Mouse (Mus musculus): Measurements from ENCODE around the gene Gm3250.
"Not testable (repeated sequence)": the region's sequence is repeated elsewhere in the genome, so short reads cannot be mapped to it uniquely, and the experiment has no call there.

Gm3250 gene

DNA sequence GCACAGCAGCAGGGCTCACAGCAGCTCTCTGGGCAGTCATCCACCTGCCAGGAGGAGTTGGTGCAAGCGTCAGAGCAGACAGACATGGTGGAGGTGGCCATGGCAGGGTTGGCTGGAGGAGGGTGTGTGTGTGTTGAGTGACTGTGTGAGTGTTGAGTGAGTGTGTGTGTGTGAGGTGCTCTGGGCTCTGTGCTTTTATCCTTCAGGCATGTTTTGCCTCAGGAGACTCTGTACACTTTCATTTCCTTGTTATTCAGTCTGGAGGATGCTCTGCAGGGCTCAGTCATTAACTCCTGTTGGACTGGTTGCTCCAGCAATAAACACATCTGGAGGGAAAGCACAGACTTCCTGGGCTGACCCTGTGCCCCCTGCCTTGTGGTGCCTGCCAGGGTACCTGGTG is 31.1 kb downstream of the Gm3250 start, which contains the start of gene Gm9736:
Gene Gm9736, minus strand, starts transcription at position 101 of the 400 bp plus-strand sequence.
- not testable (repeated sequence) for DNase-seq (ENCODE audit: inconsistent ontology term)

DNA sequence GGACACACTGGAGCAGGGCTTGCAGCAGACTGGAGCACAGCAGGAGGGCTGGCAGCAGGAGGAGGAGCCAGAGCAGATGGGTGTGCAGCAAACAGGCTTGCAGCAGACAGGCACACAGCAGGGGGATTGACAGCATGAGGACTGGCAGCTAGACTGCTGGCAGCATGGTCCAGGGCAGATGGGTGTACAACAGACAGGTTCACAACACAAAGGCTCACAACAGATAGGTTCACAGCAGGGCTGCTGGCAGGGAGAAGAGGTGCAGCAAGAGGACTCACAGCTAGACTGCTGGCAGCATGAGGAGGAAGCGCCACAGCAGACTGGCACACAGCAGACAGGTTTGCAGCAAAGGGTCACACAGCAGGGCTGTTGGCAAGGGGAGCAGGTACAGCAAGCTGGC is 31.7 kb downstream of the Gm3250 start:
- DNase-seq (ENCODE audit: inconsistent ontology term): not testable (repeated sequence)

GRCm38 (mm10) chr10:77741924-77742688 is 40.2 kb downstream of the Gm3250 start, which contains the start of gene Gm18596:
Gene Gm18596 (minus strand): TSS chr10:77742638.
- not testable (repeated sequence) for DNase-seq (ENCODE audit: inconsistent ontology term)

GRCm38 (mm10) chr10:77738929-77739328 is 43.4 kb downstream of the Gm3250 start:
- no peak for DNase-seq (ENCODE audit: inconsistent ontology term)

GRCm38 (mm10) chr10:77735928-77736327 is 46.4 kb downstream of the Gm3250 start:
- DNase-seq (ENCODE audit: inconsistent ontology term): no peak

All from Muller cell, postnatal 12 days (primary cell).